Mouse (Mus musculus) CH12.LX (cell line): Measurements from ENCODE around the gene St3gal3. TPM values are rescaled to one million over a fixed set of nuclear protein-coding genes. Genes with fewer than 3 reads are reported as not detected.

Experiments used
- DNase-seq: peaks from one replicate; pipeline ENCODE4 v3.0.0-alpha.2; 2013; ENCODE audit errors: extremely low read depth
- H3K27ac ChIP-seq: 2 replicates; pipeline ENCODE4 v1.5.1; 2012; ENCODE audit warnings: low read depth, mild to moderate bottlenecking, control low read depth, moderate library complexity; ENCODE audit not compliant: insufficient read depth
- H3K27me3 ChIP-seq: replicated peaks from 2 replicates; pipeline ENCODE3; 2012; ENCODE audit warnings: inconsistent platforms
- H3K36me3 ChIP-seq, 2 experiments: replicated peaks in 1 of 2; 2 replicates each; pipeline versions ENCODE3 to v1.6.1; 2012; ENCODE audit warnings: inconsistent platforms in 1 of 2, low read length in 1 of 2, mild to moderate bottlenecking in 1 of 2, mixed read lengths in 1 of 2, moderate library complexity in 1 of 2; ENCODE audit not compliant: control insufficient read depth in 1 of 2, insufficient read depth in 1 of 2
- H3K4me1 ChIP-seq, 2 experiments: 2 replicates each; pipeline ENCODE4 v1.6.1; 2012; ENCODE audit warnings: inconsistent platforms in 1 of 2, moderate library complexity in 1 of 2; ENCODE audit not compliant: insufficient read depth in 2 of 2, control insufficient read depth in 1 of 2
- H3K4me2 ChIP-seq: 2 replicates; pipeline ENCODE4 v1.6.1; 2012; ENCODE audit warnings: low read depth, mild to moderate bottlenecking, control low read depth; ENCODE audit not compliant: poor library complexity, insufficient read depth, severe bottlenecking
- H3K4me3 ChIP-seq, 3 experiments: fragments of 150-350 bp in 1 of 3; sonication (generic) in 1 of 3; replicated peaks in 1 of 3; 2 replicates each; pipeline versions ENCODE3 to v1.5.1; 2011 to 2012; ENCODE audit warnings: low read depth in 2 of 3, low read length in 2 of 3, mild to moderate bottlenecking in 2 of 3, moderate library complexity in 2 of 3, control low read depth in 1 of 3, improper control_type of control experiment in 1 of 3, inconsistent platforms in 1 of 3, mixed read lengths in 1 of 3; ENCODE audit not compliant: poor library complexity in 1 of 3
- H3K79me2 ChIP-seq: replicated peaks from 2 replicates; pipeline ENCODE4 v1.6.1; 2012; ENCODE audit warnings: mild to moderate bottlenecking, moderate library complexity; ENCODE audit not compliant: control insufficient read depth, poor library complexity, insufficient read depth, severe bottlenecking; ENCODE audit errors: extremely low read depth
- H3K9ac ChIP-seq: 2 replicates; pipeline ENCODE4 v1.6.1; 2012; ENCODE audit warnings: low read depth, mild to moderate bottlenecking, control low read depth, moderate library complexity; ENCODE audit not compliant: insufficient read depth
- H3K9me3 ChIP-seq: replicated peaks from 2 replicates; pipeline ENCODE3; 2012; ENCODE audit warnings: low read length, inconsistent platforms, mixed read lengths
- BHLHE40 ChIP-seq: IDR thresholded peaks from 2 replicates; pipeline ENCODE4 v1.6.1; 2011; ENCODE audit warnings: mild to moderate bottlenecking, low read depth, low read length, improper control_type of control experiment
- CHD1 ChIP-seq: IDR thresholded peaks from 2 replicates; pipeline ENCODE4 v1.6.1; 2012; ENCODE audit warnings: low read depth, low read length, improper control_type of control experiment, inconsistent platforms
- CTCF ChIP-seq, 2 experiments: IDR thresholded peaks in 1 of 2; conservative IDR thresholded peaks in 1 of 2; 2 replicates each; pipeline ENCODE4 v1.5.1; 2011 to 2012; ENCODE audit warnings: low read depth in 2 of 2, low read length in 2 of 2, improper control_type of control experiment in 1 of 2, inconsistent platforms in 1 of 2, mild to moderate bottlenecking in 1 of 2, moderate library complexity in 1 of 2
- E2F4 ChIP-seq: IDR thresholded peaks from 2 replicates; pipeline ENCODE4 v1.6.1; 2011; ENCODE audit warnings: low read depth, low read length, improper control_type of control experiment; ENCODE audit not compliant: insufficient replicate concordance
- EP300 ChIP-seq: IDR thresholded peaks from 2 replicates; pipeline ENCODE4 v1.6.1; 2011; ENCODE audit warnings: low read length, improper control_type of control experiment
- HCFC1 ChIP-seq: IDR thresholded peaks from 2 replicates; pipeline ENCODE4 v1.6.1; 2012; ENCODE audit warnings: low read depth, mild to moderate bottlenecking, inconsistent platforms, low read length, improper control_type of control experiment
- IRF4 ChIP-seq: IDR thresholded peaks from 2 replicates; pipeline ENCODE4 v1.6.1; 2014; ENCODE audit warnings: low read depth, mild to moderate bottlenecking, inconsistent platforms, low read length, improper control_type of control experiment
- JUND ChIP-seq: conservative IDR thresholded peaks from 2 replicates; pipeline ENCODE4 v1.6.1; 2011; ENCODE audit warnings: low read depth, low read length, improper control_type of control experiment
- MAFK ChIP-seq: IDR thresholded peaks from 2 replicates; pipeline ENCODE4 v1.6.1; 2011; ENCODE audit warnings: low read length, improper control_type of control experiment; ENCODE audit not compliant: insufficient replicate concordance
- MAZ ChIP-seq: IDR thresholded peaks from 2 replicates; pipeline ENCODE4 v1.6.1; 2012; ENCODE audit warnings: low read depth, mild to moderate bottlenecking, inconsistent platforms, low read length, improper control_type of control experiment, moderate library complexity
- MEF2A ChIP-seq: IDR thresholded peaks from 2 replicates; pipeline ENCODE4 v1.6.1; 2014; ENCODE audit warnings: low read depth, mild to moderate bottlenecking, inconsistent platforms, low read length, improper control_type of control experiment, borderline replicate concordance
- MYC ChIP-seq: IDR thresholded peaks from 2 replicates; pipeline ENCODE4 v1.6.1; 2011; ENCODE audit warnings: low read depth, mild to moderate bottlenecking, improper control_type of control experiment, low read length
- NRF1 ChIP-seq: IDR thresholded peaks from 2 replicates; pipeline ENCODE4 v1.6.1; 2014; ENCODE audit warnings: low read depth, mild to moderate bottlenecking, inconsistent platforms, low read length, improper control_type of control experiment, moderate library complexity
- POLR2AphosphoS2 ChIP-seq: IDR thresholded peaks from 2 replicates; pipeline ENCODE4 v1.6.1; 2011; ENCODE audit warnings: low read depth, low read length, improper control_type of control experiment
- SIN3A ChIP-seq: IDR thresholded peaks from 2 replicates; pipeline ENCODE4 v1.6.1; 2012; ENCODE audit warnings: low read length, improper control_type of control experiment, inconsistent platforms
- TBP ChIP-seq: conservative IDR thresholded peaks from 2 replicates; pipeline ENCODE4 v1.6.1; 2011; ENCODE audit warnings: low read depth, low read length, improper control_type of control experiment
- ZC3H11A ChIP-seq: IDR thresholded peaks from 2 replicates; pipeline ENCODE4 v1.6.1; 2012; ENCODE audit warnings: low read depth, mild to moderate bottlenecking, inconsistent platforms, low read length, improper control_type of control experiment
- ZKSCAN1 ChIP-seq: IDR thresholded peaks from 2 replicates; pipeline ENCODE4 v1.6.1; 2012; ENCODE audit warnings: low read depth, inconsistent platforms, low read length, improper control_type of control experiment, borderline replicate concordance
- ZMIZ1 ChIP-seq: IDR thresholded peaks from 2 replicates; pipeline ENCODE4 v1.6.1; 2012; ENCODE audit warnings: low read depth, mild to moderate bottlenecking, inconsistent platforms, low read length, improper control_type of control experiment
- ZNF384 ChIP-seq: IDR thresholded peaks from 2 replicates; pipeline ENCODE4 v1.6.1; 2012; ENCODE audit warnings: low read depth, low read length, improper control_type of control experiment, inconsistent platforms
- dilution Hi-C: fragments of 300-500 bp; cut with MboI; formaldehyde crosslinking; loops from 2 replicates; pipeline ENCODE4 v1.14.3; 2020; ENCODE audit warnings: low sequenced_read_pairs; ENCODE audit not compliant: extremely low pct_unique_long_range_greater_than_20kb, extremely low pct_ligation_motif_present
- in situ Hi-C: fragments of 300-500 bp; cut with MboI; formaldehyde crosslinking; loops from 3 replicates; pipeline ENCODE4 v1.14.3; 2019; ENCODE audit warnings: low sequenced_read_pairs, low pct_ligation_motif_present, low pct_unique_long_range_greater_than_20kb, mixed read lengths
- polyA plus RNA-seq: library from polyadenylated mRNA; unstranded; fragments of >175 nt; gene quantifications from 2 replicates; pipeline ENCODE4 v1.2.1, GENCODE M21; 2012; ENCODE audit warnings: low read depth; ENCODE audit not compliant: insufficient read length
- total RNA-seq, 2 experiments: library from RNA; depleted of rRNA; stranded (reverse); fragments of 300-350 nt in 1 of 2; fragments of >200 nt in 1 of 2; gene quantifications; 2 replicates each; pipeline ENCODE4 v1.2.3; 2012 to 2014

St3gal3 gene
- total and polyA plus RNA-seq, 3 experiments, result 7.1 to 10.1 (median 8.2) TPM

DNA sequence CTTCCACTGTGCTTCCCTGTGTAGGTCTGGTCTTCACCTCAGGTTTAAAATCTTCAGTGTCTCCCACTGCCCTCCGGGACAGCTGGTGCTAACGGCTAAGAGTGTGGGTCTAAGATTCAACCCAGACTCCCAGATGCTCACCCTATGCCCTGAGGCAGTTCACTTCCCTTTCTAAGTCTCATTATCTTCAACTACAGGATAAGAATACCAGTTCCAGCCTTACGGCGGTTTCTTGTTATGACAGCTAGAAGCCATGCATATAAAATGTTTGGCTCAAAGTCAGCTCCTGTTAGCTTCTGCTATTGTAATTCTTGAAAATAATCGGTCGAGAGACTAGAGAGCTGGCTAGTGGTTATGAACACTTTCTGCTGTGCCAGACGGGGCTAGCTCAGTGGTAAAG lies 187.2 kb downstream of the St3gal3 start:
- dilution Hi-C loops (no loop called here), in situ Hi-C loops (no loop called here)
- H3K36me3 ChIP-seq, result peaks cover 2 to 24% of the 10 kb centered on the region in 2 experiments
- H3K79me2 ChIP-seq, result no peaks in the 10 kb centered on the region
- H3K27ac ChIP-seq, result no peak overlapping the region
- H3K9ac ChIP-seq, result no peak overlapping the region
- peaks cover 0 to 13% of the 10 kb centered on the region in 2 experiments; a peak in 1 of 4 replicates for H3K4me1 ChIP-seq
- no peak overlapping the region for H3K4me3 ChIP-seq
- H3K27me3 ChIP-seq, result no peaks in the 10 kb centered on the region
- DNase-seq, result no peak
- no peak overlapping the region for H3K4me2 ChIP-seq
- no peak for TF ChIP-seq MEF2A
- no peak for TF ChIP-seq MYC
- TF ChIP-seq ZKSCAN1, result no peak
- TF ChIP-seq E2F4, result no peak
- peaks cover 5% of the 10 kb centered on the region for H3K9me3 ChIP-seq

- Histone ChIP-seq H3K36me3 (peaks cover 0 to 18% of the 10 kb centered on the region in 2 experiments), H3K9ac (no peak overlapping the region), H3K4me2 (no peak overlapping the region), H3K27me3 (no peaks in the 10 kb centered on the region), H3K79me2 (no peaks in the 10 kb centered on the region), H3K4me1 (peaks cover 0 to 13% of the 10 kb centered on the region in 2 experiments; a peak in 1 of 4 replicates)
- no peak for DNase-seq
- dilution Hi-C loops, result no loop called here
- in situ Hi-C loops, result no loop called here
- TF ChIP-seq BHLHE40, result no peak
- no peak for TF ChIP-seq POLR2AphosphoS2
- TF ChIP-seq IRF4, result no peak
- TF ChIP-seq ZC3H11A, result no peak
- TF ChIP-seq ZMIZ1, result no peak
- no peak for TF ChIP-seq E2F4
- no peak for TF ChIP-seq CHD1
- TF ChIP-seq TBP, result no peak
- no peak for TF ChIP-seq MYC
- no peak for TF ChIP-seq CTCF (conservative IDR thresholded peaks at IDR 0.05 in 1 of 2, IDR thresholded peaks at IDR 0.05 in 1 of 2; ENCODE audit: low read depth in 2 of 2, low read length in 2 of 2)
- TF ChIP-seq JUND, result no peak
- TF ChIP-seq NRF1, result no peak
- no peak for TF ChIP-seq SIN3A
- no peak for TF ChIP-seq MAFK
- TF ChIP-seq EP300, result no peak
- no peak for TF ChIP-seq MAZ
- TF ChIP-seq ZNF384, result no peak
- no peak for TF ChIP-seq HCFC1
- TF ChIP-seq, all 38 proteins: peak for 0
- no peaks in the 10 kb centered on the region for H3K9me3 ChIP-seq
- H3K27ac ChIP-seq, result no peak overlapping the region
- H3K4me3 ChIP-seq, result no peak overlapping the region
These were observed 187.9 kb downstream of the St3gal3 start for GRCm38 (mm10) chr4:117946639-117947305.
